Mouse (Mus musculus) heart, embryonic 10.5 days (tissue): ENCODE results near the gene Arxes2. TPM values are rescaled to one million over a fixed set of nuclear protein-coding genes. Genes with fewer than 3 reads are reported as not detected.
"Not testable (repeated sequence)": the region's sequence is repeated elsewhere in the genome, so short reads cannot be mapped to it uniquely, and the experiment has no call there.

Experiments
- DNase-seq: peaks from one replicate; pipeline ENCODE4 v3.0.0-alpha.2; 2017; ENCODE audit warnings: low spot score
- H3K27ac ChIP-seq: fragments of 300-500 bp; sonication (generic); 2 replicates; pipeline ENCODE4 v1.5.1; 2016; ENCODE audit warnings: mild to moderate bottlenecking
- H3K27me3 ChIP-seq: fragments of 300-500 bp; sonication (generic); 2 replicates; pipeline ENCODE4 v1.6.1; 2016; ENCODE audit warnings: mild to moderate bottlenecking; ENCODE audit not compliant: poor library complexity, insufficient read depth, severe bottlenecking
- H3K36me3 ChIP-seq: fragments of 300-500 bp; sonication (generic); 2 replicates; pipeline ENCODE4 v1.6.1; 2016; ENCODE audit warnings: mild to moderate bottlenecking, moderate library complexity
- H3K4me1 ChIP-seq: fragments of 300-500 bp; sonication (generic); 2 replicates; pipeline ENCODE4 v1.6.1; 2016; ENCODE audit warnings: mild to moderate bottlenecking
- H3K4me3 ChIP-seq: fragments of 300-500 bp; sonication (generic); 2 replicates; pipeline ENCODE4 v1.5.1; 2016; ENCODE audit warnings: mild to moderate bottlenecking, moderate library complexity
- H3K9me3 ChIP-seq: fragments of 300-500 bp; sonication (generic); 2 replicates; pipeline ENCODE4 v1.6.1; 2016; ENCODE audit warnings: mild to moderate bottlenecking, moderate library complexity
- WGBS: fragments of 180-500 bp; shearing (Covaris S2); methylation state at CpG from one replicate; pipeline ENCODE4 v1.1.7; 2016; 5-methylcytosine and 5-hydroxymethylcytosine counted together
- polyA plus RNA-seq: library from polyadenylated mRNA; unstranded; fragments of >200 nt; fragmentation: Nextera tagmentation; extraction: Ambion mirVana; gene quantifications from 2 replicates; pipeline ENCODE4 v1.2.1, GENCODE M21; 2016

The Arxes2 gene
- polyA plus RNA-seq, result 92.5 and 109 TPM in 2 replicates

DNA sequence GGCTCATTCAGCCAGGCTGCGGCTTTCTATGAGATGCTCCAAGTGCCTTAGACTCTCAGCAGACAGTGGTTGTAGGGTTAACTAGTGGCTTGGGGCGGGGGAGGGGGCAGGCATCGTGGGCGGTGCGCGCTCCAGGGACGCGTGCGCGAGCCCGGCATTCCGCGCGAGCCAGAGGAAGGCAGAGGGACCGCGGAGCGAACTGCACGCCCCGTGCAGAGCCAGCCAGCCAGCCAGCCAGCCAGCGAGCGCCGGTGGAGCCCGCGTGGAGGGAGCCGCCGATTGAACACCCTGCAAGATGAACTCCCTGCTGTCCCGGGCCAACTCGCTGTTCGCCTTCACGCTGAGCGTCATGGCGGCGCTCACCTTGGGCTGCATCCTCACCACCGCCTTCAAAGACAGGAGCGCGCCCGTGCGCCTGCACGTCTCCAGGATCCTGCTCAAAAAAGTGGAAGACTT, at the start of gene Arxes2:
TSS of gene Arxes2 (plus strand) at position 161 of the 456 bp plus-strand sequence.
- DNase-seq, H3K9me3 ChIP-seq, H3K27ac ChIP-seq, H3K4me1 ChIP-seq, H3K27me3 ChIP-seq, H3K36me3 ChIP-seq: not testable (repeated sequence)
- H3K4me3 ChIP-seq, result peak within 1 kb of the TSS; percentile 48
- WGBS, result 10% methylated on average over 4 of the region's 39 CpGs

DNA sequence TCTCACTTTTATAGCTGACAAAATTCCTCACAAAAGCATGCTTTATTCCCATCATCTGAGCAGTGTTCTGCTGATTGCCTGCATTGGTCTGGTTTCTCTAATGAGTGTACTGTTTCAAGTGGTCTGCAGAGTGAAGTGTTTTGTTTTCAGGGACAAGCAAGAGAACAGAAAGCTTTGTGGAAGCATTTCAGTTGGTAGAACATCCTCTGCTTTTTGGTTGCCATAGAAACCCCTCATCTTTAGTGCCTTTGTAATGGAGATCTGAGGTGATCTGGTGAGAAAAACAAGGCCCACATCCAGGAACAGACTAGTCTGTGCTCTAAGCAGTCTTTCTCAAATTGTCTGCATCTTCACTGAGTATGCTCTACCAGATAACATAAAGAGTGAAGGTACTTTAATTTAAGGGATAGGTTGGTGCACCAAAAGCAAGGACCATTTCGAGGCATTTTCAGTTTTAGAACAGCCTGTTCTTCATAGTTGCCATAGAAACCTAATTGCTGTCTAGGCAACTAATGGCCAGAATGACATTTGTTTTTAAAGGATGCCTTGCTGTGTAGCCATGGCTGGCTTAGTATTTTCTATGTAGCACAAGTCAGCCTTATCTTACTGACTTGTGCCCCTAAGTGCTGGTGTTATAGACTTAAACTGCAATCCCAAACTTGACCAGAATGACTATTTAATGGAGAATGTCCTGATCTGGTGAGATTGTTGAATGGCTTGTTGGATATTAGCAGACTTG, 44.8 kb upstream of the Arxes2 start:
- Histone ChIP-seq H3K27ac (no peak overlapping the region), H3K36me3 (no peaks in the 10 kb centered on the region; the same call in 1 of the 2 replicates), H3K4me3 (no peak overlapping the region), H3K4me1 (no peaks in the 10 kb centered on the region), H3K27me3 (no peaks in the 10 kb centered on the region), H3K9me3 (no peaks in the 10 kb centered on the region)
- no peak for DNase-seq
- 86% methylated on average over 1 of the region's 1 CpGs for WGBS

DNA sequence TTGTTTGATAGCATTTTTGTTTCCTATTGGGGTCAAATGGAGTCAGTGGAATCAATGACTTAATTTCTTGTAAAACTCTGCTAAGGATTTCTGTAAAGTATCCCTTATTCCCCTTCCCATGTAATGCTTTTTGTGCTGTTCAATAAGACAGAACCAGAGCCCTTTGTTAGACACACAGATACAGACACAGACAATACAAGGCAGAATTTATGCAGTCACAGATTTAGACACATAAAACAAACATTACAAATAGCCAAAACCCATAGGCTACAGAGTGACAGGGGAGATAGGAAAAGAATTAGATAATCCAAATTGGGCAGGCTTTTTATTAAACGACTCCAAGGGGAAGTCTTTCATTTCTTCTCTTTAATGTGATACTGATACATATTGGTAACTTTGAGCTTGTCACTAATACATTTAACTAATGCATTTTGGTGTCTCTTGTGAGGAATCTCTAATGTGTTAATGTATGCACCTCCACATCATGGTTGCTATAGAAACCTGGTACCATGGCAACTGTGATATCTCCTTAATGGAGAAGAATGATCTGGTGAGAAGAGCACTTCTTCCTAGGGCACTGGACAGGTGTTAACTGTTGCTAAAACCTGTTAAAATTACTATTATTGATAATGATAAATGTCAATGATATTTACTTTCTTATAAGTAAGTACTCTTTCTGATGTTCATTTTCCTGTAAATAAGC, 36.5 kb upstream of the Arxes2 start:
- no peak for DNase-seq
- Histone ChIP-seq H3K9me3 (no peaks in the 10 kb centered on the region), H3K36me3 (no peaks in the 10 kb centered on the region), H3K27ac (no peak overlapping the region), H3K27me3 (no peaks in the 10 kb centered on the region), H3K4me3 (no peak overlapping the region), H3K4me1 (peaks cover 3% of the 10 kb centered on the region; the same call in 1 of the 2 replicates)
- 81% methylated on average over 1 of the region's 1 CpGs for WGBS

DNA sequence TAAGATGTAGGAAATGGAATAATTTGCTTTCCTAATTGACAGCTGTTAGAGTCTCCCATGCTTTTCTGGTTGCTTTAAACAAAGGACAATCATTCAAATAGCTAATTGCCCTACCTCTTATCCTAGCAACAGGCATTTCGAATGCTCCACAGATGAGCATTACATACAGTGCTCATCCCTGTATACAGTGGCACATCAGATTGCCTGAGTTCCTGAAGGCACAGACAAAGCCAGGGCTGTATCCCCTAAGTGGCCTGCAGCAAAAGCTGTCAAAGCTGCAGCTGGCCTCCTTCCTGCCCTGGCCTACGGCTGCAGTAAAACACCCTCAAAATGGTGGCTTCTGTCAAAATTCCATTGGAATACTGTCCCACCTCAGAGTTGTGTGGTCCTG, 35.9 kb upstream of the Arxes2 start:
- Histone ChIP-seq H3K4me3 (no peak overlapping the region), H3K36me3 (no peaks in the 10 kb centered on the region), H3K27me3 (no peaks in the 10 kb centered on the region), H3K4me1 (peaks cover 3% of the 10 kb centered on the region; the same call in 1 of the 2 replicates), H3K9me3 (no peaks in the 10 kb centered on the region), H3K27ac (no peak overlapping the region)
- no peak for DNase-seq
- WGBS, result 83% methylated on average over 2 of the region's 2 CpGs

DNA sequence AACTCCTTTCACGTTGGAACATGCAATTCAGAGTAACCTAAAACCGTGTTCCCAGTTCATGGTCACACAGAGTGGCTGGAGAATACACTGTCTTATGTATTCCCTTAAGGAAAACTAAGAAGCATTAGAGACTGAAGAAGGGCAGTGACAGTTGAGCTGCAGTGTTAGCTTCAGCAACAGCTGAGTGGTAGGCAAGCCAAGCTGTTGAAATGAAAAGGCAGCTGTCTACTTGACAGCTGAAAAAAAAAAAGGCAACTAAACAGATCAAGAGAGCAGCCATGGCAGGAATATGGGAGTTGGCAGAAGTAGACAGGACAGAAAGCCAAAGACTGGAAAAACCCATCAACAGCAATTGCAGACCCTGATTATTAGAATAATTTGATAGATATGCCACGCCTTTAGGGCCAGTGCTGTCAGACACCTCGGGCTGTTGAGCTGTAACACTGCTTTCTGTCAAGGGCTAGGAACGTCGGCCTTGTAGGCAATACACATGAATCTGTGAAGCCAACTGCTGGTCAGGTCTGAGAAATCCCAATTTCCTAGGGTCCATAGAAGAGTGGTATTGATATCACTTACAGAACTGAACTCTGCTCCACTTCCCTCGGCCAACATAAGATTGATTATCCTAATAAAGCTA, 34.9 kb upstream of the Arxes2 start:
- Histone ChIP-seq H3K9me3 (no peaks in the 10 kb centered on the region), H3K27me3 (no peaks in the 10 kb centered on the region), H3K4me1 (peaks cover 3% of the 10 kb centered on the region; the same call in 1 of the 2 replicates), H3K27ac (no peak overlapping the region), H3K4me3 (no peak overlapping the region), H3K36me3 (no peaks in the 10 kb centered on the region)
- no peak for DNase-seq
- 57% methylated on average over 7 of the region's 7 CpGs for WGBS

DNA sequence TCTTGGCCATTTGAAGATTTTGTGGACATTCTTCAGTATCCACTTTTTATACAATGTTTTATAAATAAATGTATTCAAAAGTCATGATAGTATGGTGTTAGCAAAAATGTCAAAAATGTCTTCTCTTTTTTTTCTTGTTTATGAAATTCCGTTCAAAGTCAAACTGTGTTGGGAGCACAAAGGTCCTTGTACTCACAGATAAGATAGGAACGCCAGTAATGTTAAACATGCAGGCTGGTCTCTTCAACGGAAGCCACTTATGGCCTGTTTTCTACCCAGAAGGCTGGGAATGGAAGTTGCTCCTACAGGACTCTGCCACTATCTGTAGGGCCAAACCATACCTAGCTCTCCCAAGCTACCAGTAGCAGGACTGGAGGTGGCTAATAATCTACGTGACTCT, 34.1 kb upstream of the Arxes2 start:
- DNase-seq, result no peak
- Histone ChIP-seq H3K4me3 (no peak overlapping the region), H3K27me3 (no peaks in the 10 kb centered on the region), H3K9me3 (no peaks in the 10 kb centered on the region), H3K27ac (peak overlapping the region; percentile 47; the same call in 1 of the 2 replicates), H3K4me1 (peaks cover 3% of the 10 kb centered on the region; the same call in 1 of the 2 replicates), H3K36me3 (no peaks in the 10 kb centered on the region)
- 46% methylated on average over 4 of the region's 4 CpGs for WGBS

DNA sequence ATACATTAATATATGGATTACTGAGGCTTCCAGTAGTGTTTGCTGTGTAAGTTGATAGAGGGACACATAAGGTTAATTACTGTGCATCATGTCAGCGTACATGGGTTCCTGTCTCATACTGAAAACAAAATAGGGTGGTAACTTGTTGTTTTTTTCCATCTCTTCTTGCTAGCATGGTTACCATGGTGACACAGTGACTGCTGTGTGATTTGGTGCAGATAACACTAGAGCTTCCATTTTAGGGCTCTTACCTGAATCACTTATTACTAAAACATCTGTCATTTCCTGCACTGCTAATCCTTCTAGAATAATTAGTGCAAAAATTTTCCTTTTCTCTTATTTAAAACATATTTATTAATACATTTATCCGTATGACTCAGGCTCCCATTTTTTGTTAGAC, 31.3 kb upstream of the Arxes2 start:
- H3K9me3 ChIP-seq, result no peaks in the 10 kb centered on the region
- WGBS, result 71% methylated on average over 2 of the region's 2 CpGs
- no peak for DNase-seq
- peaks cover 3% of the 10 kb centered on the region; the same call in 1 of the 2 replicates for H3K4me1 ChIP-seq
- no peak overlapping the region for H3K4me3 ChIP-seq
- no peaks in the 10 kb centered on the region for H3K36me3 ChIP-seq
- no peaks in the 10 kb centered on the region for H3K27me3 ChIP-seq
- no peak overlapping the region for H3K27ac ChIP-seq

DNA sequence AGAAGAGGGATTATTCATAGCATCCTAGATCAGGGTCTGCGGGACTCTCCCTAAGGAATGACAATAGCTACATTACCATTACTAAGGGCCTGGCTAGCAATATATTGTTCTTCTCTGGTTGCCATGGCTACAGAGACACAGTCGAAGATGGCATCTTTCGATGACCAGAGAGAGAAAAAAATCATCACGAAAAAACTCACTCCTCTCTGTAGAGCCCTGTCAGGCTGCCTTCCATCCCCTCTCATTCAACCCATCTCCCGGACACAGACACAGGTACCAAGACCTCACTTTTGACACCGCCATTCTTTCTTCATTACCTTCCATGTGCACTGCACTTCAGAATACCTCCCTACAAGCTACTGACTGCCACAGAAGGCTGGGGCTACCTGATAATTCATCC, 30.5 kb upstream of the Arxes2 start:
- no peak for DNase-seq
- 51% methylated on average over 6 of the region's 6 CpGs for WGBS
- Histone ChIP-seq H3K36me3 (no peaks in the 10 kb centered on the region), H3K4me3 (no peak overlapping the region), H3K27me3 (no peaks in the 10 kb centered on the region), H3K9me3 (no peaks in the 10 kb centered on the region), H3K4me1 (no peaks in the 10 kb centered on the region), H3K27ac (no peak overlapping the region)

DNA sequence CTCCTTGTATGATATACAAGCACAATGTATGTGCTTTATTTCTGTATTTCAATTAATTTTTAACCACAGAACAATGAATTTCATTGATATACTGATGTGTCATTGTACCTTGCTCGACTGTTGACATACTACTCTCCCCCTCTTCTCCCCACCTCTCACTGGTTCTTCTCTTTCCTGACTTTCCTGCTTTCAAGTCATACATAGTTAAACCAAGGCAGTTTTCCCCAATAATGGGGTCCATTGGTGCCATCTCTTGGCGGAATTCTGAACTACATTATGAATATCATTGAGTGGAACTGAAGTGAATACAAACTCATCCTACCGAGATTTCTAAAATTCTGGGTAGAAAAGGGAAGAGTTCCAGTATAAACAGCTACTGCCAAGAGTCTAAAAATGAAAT, 30.0 kb upstream of the Arxes2 start:
- Histone ChIP-seq H3K9me3 (no peaks in the 10 kb centered on the region), H3K4me1 (no peaks in the 10 kb centered on the region), H3K36me3 (no peaks in the 10 kb centered on the region), H3K4me3 (no peak overlapping the region), H3K27ac (no peak overlapping the region), H3K27me3 (no peaks in the 10 kb centered on the region)
- no peak for DNase-seq
- 30% methylated on average over 3 of the region's 3 CpGs for WGBS

DNA sequence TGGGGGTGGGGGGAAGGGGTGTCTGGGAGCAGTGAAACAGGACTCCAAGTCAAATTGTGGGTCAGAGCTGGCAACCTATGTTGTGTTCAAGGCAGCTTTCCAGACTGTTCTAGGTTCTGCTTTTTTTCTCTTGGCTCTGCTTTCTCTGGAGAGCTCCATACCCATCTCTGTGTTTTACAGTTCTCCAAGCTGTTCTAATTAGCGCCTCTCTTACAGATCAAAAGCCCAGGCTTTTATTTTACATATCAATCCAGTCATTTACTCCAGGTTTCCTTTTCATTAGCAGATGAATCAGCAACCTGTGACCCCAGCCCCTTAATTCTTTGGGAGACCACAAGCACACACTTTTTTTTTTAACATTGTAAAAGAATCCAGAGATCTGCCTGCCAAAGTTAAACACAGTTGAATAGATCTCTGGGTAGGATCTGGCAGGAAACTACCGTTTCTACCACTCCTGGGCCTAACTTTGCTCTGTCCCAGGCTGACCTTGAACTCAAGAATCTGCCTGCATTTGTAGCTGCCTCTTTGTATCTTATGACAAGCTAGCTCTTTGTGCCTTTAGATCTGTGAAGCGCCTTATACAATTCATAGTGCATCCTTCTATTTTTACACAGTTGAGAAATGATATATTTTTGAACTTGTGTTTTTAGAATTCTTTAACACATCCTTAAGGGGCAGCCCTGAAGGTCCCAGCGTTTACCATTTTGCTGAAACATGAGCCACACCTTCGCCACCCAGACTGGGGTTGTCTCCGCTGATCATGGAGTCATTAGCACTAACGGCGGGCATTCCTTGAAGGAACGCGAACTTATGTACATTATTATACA, 19.8 kb upstream of the Arxes2 start:
- 65% methylated on average over 10 of the region's 10 CpGs for WGBS
- H3K9me3 ChIP-seq, result no peaks in the 10 kb centered on the region
- no peak overlapping the region for H3K27ac ChIP-seq
- H3K4me3 ChIP-seq, result no peak overlapping the region
- no peaks in the 10 kb centered on the region for H3K36me3 ChIP-seq
- H3K27me3 ChIP-seq, result no peaks in the 10 kb centered on the region
- DNase-seq, result no peak
- H3K4me1 ChIP-seq, result no peaks in the 10 kb centered on the region

DNA sequence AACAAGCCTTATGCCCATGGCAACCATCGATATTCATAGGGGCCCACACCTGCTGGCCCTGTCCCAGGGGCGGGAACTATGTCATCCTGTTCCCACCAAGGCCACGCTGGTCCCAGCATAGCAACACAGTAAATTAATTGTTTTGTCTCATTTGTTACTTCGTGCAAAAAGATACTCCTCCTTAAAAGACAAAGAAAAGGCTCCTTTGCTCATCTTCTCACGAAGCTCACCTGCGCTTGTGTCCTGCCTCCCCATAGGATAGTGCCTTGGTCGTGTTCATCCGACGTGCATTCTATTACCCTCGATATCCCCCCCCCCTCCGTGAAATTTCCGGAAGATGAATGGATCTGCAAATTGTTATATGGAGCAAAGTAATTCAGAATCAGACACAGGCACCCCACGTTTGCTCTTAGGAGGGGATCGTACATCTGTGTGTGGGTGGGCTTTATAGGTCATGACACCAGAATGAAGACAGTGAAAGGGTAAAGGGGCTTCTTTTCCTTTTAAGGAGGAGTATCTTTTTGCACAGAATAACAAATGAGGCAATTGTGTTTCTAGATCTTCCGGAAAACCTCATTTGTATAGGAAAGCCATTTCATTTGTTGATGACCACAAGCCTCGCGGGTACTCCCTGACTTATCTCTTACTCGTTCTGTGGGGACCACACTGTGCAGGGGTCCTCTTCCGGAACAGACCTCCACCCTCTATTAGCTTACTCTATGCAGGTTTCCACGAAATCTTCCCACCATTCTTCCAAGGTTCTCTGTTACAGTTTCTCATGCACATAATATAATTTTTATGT, 19.0 kb upstream of the Arxes2 start:
- no peaks in the 10 kb centered on the region for H3K4me1 ChIP-seq
- no peaks in the 10 kb centered on the region for H3K36me3 ChIP-seq
- WGBS, result 59% methylated on average over 20 of the region's 20 CpGs
- H3K27me3 ChIP-seq, result no peaks in the 10 kb centered on the region
- H3K4me3 ChIP-seq, result no peak overlapping the region
- no peaks in the 10 kb centered on the region for H3K9me3 ChIP-seq
- H3K27ac ChIP-seq, result no peak overlapping the region
- DNase-seq, result no peak

DNA sequence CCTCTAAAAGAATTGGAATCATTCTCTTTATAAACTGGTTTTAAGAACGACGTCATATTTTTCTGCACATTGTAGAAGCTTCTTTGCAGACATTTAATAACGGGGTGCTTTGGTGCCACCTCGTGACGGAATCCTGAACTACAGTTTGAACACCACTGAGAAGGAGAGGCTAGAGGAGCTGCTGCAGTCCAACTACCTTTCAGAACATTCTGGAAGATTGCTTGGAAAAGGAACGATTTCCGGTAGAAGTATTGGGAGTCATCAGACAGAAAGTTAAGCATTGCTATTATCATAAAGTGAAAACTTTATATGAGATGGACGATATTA, 18.4 kb upstream of the Arxes2 start:
- Histone ChIP-seq H3K27ac (no peak overlapping the region), H3K9me3 (no peaks in the 10 kb centered on the region), H3K4me1 (no peaks in the 10 kb centered on the region), H3K36me3 (no peaks in the 10 kb centered on the region), H3K27me3 (no peaks in the 10 kb centered on the region), H3K4me3 (no peak overlapping the region)
- WGBS, result 17% methylated on average over 8 of the region's 8 CpGs
- DNase-seq, result peak; percentile 75
